Mouse (Mus musculus): ENCODE results near the gene Tap2.
A peak's percentile ranks its signal among the peaks of the same experiment; 100 is the strongest.

The Tap2 gene

DNA sequence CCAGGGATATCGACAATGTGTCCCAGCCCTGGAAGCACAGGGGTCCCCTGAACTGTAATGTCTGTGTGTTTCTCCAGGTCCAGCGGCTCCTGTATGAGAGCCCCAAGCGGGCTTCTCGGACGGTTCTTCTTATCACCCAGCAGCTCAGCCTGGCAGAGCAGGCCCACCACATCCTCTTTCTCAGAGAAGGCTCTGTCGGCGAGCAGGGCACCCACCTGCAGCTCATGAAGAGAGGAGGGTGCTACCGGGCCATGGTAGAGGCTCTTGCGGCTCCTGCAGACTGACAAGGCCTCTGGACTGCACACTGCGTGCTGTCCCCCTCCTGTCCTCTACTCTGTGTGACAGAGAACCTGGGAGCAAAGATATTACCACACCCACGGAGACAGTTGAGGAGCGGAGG is 6.8 kb upstream of the Tap2 start:
- no peak for DNase-seq (ENCODE audit: low spot score in 2 of 2)

DNA sequence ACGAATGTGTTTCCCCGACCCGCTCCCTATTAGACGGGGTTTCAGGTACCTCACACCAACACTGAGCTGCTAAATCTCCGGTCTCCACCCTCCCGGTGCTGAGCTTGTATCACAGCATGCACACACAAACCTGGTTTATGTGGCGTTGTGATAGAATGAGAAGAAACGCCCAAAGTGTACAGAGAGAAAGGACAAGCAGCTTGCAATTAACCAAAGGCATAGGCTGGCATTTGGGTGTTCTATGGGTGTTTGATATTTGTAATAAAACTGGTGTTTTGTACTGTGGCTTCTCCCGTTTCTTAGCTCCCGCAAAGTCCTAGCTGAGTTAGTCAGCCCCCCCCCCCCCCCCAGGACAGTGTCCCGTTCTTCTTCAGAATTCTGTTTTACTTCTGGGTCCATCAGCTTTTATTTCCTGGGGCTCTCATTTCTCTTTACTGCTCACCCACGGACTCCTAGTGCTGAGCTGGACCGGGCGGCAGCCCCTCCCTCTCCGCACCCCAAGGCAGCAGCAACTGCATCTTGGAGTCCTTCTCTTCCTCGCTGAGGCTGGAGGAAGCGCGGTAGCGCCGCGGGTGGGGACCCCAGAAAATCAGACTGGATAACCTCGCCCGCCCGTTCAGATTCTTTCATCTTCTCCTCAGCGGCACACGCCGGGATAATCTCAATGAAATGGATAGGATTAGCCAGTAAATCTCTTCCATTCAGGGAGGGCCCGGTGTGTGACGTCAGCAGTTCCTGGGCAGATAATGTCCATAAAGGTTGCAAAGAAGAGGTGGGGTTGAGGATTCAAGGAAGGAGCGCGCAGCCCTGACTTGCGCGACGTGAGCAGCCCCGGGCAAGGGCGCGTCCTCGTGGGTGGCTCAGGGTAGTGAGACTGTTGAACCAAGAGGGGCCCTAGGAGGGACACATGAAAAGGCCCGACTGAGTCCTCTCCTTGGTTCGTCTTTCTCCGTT is 6.1 kb upstream of the Tap2 start, which contains the start of gene Psmb8:
Gene Psmb8 (plus strand): TSS at position 781 of the 954 bp plus-strand sequence.
- peak; percentile 65 to 70 for DNase-seq (ENCODE audit: low spot score in 2 of 2)

GRCm38 (mm10) chr17:34197904-34198520 is 5.3 kb upstream of the Tap2 start:
- DNase-seq (ENCODE audit: low spot score in 2 of 2) = no peak

GRCm38 (mm10) chr17:34198521-34198912 is 4.8 kb upstream of the Tap2 start:
- DNase-seq (ENCODE audit: low spot score in 2 of 2) = no peak

DNA sequence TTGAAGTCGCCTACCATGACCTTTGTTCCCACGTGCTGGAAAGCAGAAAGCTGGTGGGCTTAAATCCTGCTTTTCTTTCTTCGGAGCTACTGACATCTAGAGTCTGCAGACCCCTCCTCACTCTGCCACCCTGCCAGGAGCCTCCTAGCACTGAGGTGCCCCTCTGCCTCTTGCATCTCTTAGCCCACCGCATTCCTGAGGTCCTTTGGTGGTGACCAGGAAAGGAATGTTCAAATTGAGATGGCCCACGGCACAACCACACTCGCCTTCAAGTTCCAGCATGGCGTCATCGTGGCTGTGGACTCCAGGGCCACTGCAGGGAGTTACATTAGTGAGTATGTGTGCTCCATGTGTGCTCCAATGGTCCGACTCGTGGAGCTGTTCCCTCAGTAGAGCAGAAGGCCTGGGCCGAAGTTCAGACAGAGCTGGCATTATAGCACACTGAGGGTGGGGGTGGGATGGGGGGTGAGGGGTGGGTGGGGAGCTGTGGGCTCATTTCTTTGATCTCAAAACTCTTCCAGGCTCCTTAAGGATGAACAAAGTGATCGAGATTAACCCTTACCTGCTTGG is 4.2 kb upstream of the Tap2 start:
- no peak for DNase-seq (ENCODE audit: low spot score in 2 of 2)

- no peak for DNase-seq (ENCODE audit: low spot score in 2 of 2)
Measured at GRCm38 (mm10) chr17:34200047-34200446, 3.3 kb upstream of the Tap2 start.

DNA sequence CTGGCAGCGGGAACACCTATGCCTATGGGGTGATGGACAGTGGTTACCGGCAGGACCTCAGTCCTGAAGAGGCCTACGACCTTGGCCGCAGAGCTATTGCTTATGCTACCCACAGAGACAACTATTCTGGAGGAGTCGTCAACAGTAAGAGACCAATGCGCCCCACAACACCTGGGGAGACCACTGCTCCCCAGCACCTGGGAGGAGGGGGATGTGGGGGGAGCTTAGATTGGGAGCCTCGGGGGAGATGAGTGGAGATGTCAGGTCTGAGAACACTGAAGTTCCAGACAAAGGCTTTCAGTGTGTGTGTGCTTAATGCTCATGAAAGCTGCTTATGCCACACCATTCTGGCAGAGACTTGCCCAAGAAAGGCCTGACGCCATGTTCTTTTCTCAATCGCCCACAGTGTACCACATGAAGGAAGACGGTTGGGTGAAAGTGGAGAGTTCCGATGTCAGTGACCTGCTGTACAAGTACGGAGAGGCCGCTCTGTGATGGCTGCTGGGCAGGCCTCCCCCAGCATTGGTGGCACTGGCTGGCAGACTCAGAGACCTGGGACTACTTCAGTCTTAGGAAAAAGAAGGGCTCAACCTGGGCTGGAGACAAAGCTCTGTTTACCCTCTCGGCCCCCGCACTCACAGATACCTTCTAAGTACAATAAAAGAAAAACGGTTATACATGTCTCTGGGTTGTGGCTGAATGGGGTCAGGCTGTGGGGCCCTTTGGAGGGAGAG is 2.4 kb upstream of the Tap2 start:
- DNase-seq (ENCODE audit: low spot score in 2 of 2) = no peak

GRCm38 (mm10) chr17:34201506-34202055 is 1.7 kb upstream of the Tap2 start:
- no peak for DNase-seq (ENCODE audit: low spot score in 2 of 2)

DNA sequence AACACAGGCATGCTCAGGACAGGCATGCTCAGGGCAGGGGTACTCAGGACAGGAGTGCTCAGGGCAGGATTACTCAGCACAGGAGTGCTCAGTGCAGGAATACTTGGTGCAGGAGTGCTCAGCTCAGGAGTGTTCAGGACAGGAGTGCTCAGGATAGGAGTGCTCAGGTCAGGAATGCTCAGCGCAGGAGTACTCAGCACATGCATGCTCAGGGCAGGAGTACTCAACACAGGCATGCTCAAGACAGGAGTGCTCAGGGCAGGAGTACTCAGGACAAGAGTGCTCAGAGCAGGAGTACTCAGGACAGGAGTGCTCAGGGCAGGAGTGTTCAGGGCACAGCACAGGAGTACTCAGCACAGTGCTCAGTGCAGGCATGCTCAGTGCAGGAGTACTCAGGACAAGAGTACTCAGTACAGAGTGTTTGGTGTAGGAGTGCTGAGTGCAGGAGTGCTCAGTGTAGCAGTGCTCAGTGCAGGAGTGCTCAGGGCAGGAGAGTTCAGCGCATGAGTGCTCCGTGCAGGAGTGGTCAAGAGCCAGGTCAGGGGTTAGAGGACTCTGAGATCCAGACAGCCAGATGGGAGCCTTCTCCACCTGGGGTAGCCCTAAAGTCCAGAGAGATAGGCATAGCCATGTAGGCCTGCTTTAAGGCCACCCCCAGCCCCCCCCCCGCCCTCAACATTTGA is 426 bp upstream of the Tap2 start:
- no peak for DNase-seq (ENCODE audit: low spot score in 2 of 2)

- peak; percentile 72 to 78 for DNase-seq (ENCODE audit: low spot score in 2 of 2)
Measured at GRCm38 (mm10) chr17:34204303-34205010, 1.1 kb downstream of the Tap2 start.

- DNase-seq (ENCODE audit: low spot score in 2 of 2) = no peak
Measured at GRCm38 (mm10) chr17:34205021-34205745, 1.9 kb downstream of the Tap2 start.

GRCm38 (mm10) chr17:34205746-34206176 is 2.4 kb downstream of the Tap2 start:
- DNase-seq (ENCODE audit: low spot score in 2 of 2) = no peak

DNA sequence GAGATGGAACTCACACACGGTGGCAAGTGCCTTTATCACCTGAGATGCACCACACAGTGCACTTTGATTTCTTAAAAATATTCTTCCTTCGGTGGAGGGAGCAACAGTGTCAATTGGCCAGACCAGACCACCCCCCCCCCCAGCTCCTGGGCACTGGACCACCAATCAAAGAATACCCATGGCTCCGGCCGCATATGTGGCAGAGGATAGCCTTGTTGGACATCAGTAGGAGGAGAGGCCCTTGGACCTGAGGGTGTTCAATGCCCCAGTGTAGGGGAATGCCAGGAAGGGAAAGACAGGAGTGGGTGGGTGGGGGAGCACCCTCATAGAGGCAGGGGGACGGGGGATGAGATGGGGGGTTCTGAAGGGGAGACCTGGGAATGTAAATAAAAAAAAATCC is 3.4 kb downstream of the Tap2 start:
- no peak for DNase-seq (ENCODE audit: low spot score in 2 of 2)

DNA sequence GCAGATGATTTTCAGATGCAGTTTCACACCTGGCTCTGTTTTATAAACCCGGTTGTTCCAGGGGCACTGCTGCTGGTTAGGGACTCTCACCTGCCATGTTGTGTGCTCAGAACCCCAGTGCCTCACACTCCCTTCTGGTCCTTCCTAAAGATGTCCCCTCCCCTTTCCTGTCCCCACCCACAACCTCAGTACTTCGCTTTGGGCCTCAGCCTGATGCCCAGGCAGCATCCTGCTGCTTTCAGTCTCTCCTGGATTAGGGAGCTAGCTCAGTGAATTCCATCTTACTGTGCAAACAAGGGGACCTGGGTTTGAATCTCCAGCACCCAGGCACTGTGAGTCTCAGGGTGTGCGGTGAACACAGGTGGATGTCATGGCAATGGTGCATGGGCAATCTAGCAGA is 4.1 kb downstream of the Tap2 start:
- no peak for DNase-seq (ENCODE audit: low spot score in 2 of 2)

DNA sequence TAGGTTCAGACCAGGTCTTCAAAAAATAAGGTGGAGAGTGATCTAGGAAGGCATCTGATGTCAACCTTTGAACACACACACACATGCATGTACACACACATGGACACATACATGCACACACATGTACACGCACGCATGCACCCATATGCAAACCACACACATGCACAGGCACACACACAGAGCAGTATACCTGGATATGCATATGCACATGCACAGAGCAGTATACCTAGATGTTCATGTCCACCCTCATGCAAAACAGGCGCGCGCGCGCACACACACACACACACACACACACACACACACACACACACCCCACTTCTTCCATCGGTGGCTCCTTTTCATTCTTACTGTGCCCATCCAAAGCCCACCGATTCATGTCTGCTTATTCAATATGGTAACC is 4.5 kb downstream of the Tap2 start:
- DNase-seq (ENCODE audit: low spot score in 2 of 2) = no peak

- no peak for DNase-seq (ENCODE audit: low spot score in 2 of 2)
Measured at GRCm38 (mm10) chr17:34208421-34208820, 5.1 kb downstream of the Tap2 start.

DNA sequence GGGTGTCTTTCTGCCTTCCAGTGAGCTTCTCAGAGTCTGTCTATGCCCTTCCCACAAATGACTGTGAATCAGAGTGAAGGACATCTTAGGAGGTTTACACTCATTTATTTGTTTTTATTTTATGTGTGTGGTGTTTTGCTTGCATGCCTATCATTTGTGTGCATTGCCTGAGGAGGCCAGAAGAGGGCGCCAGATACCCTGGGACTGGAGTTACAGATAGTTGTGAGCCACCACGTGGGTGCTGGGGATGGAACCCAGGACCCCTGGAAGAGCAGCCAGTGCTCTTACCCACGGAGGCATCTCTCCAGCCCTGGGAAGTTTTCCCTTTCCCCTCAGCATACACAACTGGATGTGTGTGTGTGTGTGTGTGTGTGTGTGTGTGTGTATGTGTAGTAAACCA is 6.4 kb downstream of the Tap2 start:
- no peak for DNase-seq (ENCODE audit: low spot score in 2 of 2)

GRCm38 (mm10) chr17:34210599-34210998 is 7.3 kb downstream of the Tap2 start:
- no peak for DNase-seq (ENCODE audit: low spot score in 2 of 2)

DNA sequence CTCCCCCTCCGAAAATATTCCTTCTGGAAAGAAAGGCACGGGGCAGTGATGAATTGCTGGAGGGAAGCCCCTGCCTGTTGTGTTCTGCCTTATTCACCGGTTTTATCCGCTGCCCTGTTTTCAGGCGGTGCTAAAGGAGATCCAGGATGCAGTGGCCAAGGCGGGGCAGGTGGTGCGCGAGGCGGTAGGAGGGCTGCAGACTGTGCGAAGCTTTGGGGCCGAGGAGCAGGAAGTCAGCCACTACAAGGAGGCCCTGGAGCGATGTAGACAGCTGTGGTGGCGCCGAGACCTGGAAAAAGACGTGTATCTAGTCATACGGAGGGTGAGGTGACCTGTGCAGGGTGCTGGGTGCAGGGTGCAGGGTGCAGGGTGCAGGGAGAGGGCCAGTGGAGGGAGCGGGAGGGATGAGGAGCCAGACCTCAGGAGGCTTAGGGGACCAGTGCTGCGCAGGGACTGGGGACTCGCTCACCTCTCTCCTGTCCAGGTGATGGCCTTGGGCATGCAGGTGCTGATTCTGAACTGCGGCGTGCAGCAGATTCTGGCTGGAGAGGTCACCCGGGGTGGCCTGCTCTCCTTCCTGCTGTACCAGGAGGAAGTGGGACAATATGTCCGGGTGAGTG is 8.5 kb downstream of the Tap2 start:
- no peak for DNase-seq (ENCODE audit: low spot score in 2 of 2)

All from frontal cortex, postnatal 25 days (tissue).